Mouse (Mus musculus) B cell, adult 2 months (primary cell): ENCODE measurements around the gene Med10.

Experiments used
- DNase-seq, 2 experiments: peaks; one replicate each; pipeline ENCODE4 v3.0.0; 2022

Med10 gene

GRCm38 (mm10) chr13:69832578-69832977 is 30.4 kb downstream of the Med10 start:
- no peak for DNase-seq

GRCm38 (mm10) chr13:69833416-69833815 is 31.2 kb downstream of the Med10 start:
- no peak for DNase-seq

DNA sequence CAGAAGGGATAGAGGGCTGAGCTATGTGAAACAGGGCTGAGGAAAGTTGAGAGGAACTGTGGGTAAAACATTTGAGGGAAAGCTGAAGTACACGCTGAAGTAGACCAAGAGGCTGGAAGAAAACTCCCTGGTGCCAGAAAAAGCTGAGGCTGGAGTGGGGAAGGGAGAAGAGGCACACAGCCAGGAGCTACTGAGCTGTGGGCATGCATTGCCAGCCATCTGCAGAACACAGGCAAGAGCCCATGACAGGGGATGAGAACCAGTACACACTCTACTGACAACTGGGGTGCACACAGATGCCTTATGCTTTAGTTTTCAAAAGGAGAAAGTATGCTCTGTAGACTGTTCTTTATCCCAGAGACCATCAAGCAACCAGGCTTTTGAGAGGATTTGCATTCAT is 43.4 kb downstream of the Med10 start:
- no peak for DNase-seq

- DNase-seq, result no peak
These were observed 47.4 kb downstream of the Med10 start for GRCm38 (mm10) chr13:69849579-69849978.

GRCm38 (mm10) chr13:69852313-69852712 is 50.1 kb downstream of the Med10 start:
- no peak for DNase-seq

- no peak for DNase-seq
These were observed 51.3 kb downstream of the Med10 start for GRCm38 (mm10) chr13:69853425-69854043.

GRCm38 (mm10) chr13:69855941-69856340 is 53.7 kb downstream of the Med10 start:
- no peak for DNase-seq

DNA sequence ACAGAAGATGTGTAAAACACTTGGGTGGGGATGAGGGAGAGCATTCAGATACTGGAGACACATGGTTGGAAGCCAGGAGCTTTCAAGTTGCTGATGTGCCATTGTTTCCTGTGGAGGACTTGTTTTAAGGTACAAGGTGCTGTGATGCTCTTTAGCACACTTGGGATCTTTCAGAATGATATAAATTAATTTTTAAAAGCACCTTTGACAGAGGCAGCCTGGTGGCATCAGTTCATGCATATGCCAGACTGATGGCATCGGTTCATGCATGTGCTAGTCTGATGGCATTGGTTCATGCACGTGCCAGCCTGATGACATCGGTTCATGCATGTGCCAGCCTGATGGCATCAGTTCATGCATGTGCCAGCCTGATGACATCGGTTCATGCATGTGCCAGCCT is 60.1 kb downstream of the Med10 start:
- no peak for DNase-seq

- no peak for DNase-seq
These were observed 62.7 kb downstream of the Med10 start for GRCm38 (mm10) chr13:69864911-69865310.
